Mouse (Mus musculus) gastrocnemius, postnatal 25 days (tissue): Measurements from ENCODE around the gene Acer1. TPM values are rescaled to one million over a fixed set of nuclear protein-coding genes. Genes with fewer than 3 reads are reported as not detected.

Experiments
- DNase-seq: peaks from one replicate; pipeline ENCODE4 v3.0.0; 2022
- long read RNA-seq, 2 experiments: library from polyadenylated mRNA; stranded (forward); transcript quantifications; one replicate each; pipeline ENCODE4 v2.0.0; 2021
- total RNA-seq, 2 experiments: library from RNA; stranded (reverse); gene quantifications; 1 replicate in 1 of 2; 2 replicates in 1 of 2; pipeline ENCODE4 v1.2.3; 2021

Gene Acer1
- total RNA-seq, result not detected
- long read RNA-seq, experiment 1, result 0 reads
- long read RNA-seq, experiment 2, result 0 reads

DNA sequence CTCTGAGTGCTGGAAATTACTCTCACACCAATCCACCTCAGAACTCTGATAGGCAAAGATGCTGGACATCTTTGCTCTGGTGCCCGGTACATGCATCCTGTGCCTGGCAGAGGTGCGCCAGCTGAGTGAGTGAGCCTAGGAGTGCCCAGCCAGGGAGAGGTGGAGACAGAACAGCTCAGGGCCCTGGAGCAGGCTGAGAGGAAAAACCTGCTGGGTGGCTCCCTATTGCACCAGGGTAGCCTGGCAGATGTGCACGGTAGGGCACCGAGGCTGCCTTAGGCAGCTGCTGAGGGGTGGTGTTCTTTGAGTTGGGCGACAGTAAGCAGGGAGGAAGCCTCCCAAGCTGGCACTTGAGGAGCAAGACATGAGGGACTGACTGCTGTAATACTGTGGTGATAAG is at the start of gene Acer1:
Gene Acer1, minus strand, starts transcription at position 114 of the 400 bp plus-strand sequence.
- no peak for DNase-seq

DNA sequence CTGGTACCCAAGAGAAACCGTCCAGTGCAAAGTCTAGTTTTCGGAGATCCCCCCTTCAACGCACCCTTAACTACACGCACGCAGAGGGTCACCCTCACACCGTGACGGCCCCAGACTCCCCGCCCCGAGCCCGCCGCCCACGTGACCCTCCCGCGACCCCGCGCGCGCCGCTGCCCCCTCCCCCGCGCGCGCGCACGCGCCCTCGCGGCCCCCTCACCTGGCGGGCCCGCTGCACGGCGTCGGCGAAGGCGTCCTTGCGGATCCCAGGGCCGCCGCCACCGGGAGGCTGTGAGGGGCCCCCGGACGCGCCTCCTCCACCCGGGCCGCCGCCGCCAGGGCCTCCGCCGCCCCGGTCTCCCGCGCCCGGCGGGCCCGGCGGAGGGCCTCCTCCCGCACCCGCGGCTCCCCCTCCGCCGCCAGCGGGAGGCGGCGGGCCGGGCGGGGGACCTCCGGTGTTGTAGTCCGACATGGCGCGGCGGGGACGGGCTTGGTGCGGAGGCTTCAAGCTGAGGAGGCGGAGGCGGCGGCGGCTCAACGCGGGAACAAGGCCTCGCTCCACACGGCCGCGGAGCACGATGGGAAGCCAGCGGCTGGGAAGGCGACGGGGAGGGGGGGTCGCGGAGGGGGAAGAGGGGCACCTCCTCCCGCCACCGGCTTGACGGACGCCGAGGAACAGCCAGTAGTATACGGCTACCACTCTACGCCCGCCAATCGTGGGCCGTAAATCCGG is 49.2 kb upstream of the Acer1 start, which contains the start of gene Khsrp:
Gene Khsrp, minus strand, starts transcription at position 592 of the 730 bp plus-strand sequence.
- DNase-seq, result no peak

DNA sequence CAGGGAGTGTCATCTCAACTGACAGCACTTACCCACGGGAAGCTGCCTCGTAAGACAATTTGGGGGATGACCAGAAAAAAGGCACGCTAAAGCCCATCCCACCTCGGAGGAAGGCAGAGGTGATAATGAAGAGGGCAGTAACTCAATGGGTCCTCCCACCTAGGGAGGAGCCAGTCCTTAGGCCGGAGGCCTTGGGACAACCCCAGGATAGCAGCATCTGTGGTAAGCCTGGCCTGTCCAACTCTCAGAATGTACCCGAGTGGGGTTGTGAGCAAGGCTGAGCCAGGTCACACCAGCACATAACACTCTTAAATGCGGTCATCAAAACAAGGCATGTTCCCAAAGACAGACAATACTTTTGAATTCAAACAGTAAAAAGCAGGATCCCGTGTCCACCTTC is 47.8 kb upstream of the Acer1 start:
- DNase-seq, result no peak

DNA sequence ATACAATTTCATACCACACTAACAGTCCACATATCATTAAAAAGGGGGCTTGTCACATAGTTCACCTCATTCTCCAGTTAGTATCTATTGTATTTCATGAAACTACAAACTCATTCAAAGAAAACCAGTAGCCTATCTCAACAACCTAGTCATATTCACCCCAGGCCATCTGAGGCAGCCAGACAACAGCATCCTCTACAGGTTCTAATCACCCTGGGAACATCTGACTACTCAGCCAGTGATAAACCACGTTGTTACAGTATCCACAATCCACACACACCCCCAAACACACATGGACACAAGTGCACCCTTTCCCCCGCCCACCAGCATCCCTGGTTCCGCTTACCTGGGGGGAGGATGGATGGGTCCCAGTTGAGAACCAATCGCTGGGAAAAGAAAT is 45.5 kb upstream of the Acer1 start:
- no peak for DNase-seq

DNA sequence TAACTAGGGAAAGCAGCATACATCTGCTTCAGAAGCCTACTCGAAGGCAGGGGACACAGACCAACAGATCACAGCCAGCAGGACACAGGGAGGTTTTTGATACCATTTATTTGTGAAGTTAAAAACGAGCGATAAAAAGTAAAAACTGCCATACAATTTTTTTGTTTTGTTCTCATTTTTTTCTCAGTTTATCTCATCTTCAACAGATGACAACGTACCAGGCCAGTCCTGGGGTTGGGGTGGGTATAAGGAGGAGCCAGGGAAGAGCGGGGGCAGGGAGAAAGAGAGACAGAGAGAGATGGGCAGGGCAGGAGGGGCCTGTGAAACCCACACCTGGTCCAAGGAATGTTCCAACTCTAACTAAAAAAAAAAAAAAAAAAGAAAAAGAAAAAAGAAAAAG is 39.0 kb upstream of the Acer1 start:
- DNase-seq, result no peak

DNA sequence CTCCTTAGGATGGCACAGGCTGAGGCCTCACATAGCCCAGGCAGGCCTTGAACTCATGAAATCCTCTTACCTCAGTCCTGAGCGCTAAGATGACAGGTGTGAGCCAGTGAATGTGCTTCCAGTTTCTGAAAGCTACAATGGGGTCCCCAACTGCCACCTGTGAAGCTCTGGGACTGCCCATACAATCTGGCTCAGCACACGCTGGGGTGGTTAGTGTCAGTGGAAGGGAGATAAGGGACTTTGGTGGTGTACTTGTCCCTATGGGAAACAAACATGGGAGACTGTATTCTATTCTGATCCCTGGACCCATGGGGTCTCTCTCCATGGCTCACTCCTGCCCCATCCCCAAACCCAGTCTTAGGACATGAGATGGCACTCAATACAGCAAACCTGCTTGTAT is 37.8 kb upstream of the Acer1 start:
- DNase-seq, result no peak

DNA sequence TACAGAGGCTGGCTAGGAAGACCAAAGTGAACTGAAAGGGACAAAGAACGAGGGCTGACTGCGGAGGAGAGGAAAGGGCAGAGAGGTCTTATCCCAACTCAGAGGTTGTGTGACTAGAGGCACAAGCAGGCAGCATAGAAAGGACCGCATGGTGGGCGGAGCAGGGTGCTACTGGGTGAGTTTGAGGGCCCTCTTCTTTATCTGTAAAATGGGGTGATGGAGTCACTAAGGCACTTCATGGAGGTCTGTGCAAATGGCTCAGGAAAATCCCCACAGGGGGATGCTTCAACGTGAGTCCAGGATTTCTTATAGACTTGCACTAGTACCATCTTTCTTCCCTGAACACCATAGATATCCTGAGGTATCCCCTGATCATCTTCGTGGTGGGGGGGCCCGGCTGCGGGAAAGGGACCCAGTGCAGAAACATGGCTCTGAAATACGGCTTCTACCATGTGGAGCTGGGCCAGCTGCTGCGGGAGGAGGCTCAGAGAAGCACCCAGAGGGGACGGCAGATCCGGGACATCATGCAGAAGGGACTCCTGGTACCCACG is 30.4 kb upstream of the Acer1 start:
- no peak for DNase-seq

DNA sequence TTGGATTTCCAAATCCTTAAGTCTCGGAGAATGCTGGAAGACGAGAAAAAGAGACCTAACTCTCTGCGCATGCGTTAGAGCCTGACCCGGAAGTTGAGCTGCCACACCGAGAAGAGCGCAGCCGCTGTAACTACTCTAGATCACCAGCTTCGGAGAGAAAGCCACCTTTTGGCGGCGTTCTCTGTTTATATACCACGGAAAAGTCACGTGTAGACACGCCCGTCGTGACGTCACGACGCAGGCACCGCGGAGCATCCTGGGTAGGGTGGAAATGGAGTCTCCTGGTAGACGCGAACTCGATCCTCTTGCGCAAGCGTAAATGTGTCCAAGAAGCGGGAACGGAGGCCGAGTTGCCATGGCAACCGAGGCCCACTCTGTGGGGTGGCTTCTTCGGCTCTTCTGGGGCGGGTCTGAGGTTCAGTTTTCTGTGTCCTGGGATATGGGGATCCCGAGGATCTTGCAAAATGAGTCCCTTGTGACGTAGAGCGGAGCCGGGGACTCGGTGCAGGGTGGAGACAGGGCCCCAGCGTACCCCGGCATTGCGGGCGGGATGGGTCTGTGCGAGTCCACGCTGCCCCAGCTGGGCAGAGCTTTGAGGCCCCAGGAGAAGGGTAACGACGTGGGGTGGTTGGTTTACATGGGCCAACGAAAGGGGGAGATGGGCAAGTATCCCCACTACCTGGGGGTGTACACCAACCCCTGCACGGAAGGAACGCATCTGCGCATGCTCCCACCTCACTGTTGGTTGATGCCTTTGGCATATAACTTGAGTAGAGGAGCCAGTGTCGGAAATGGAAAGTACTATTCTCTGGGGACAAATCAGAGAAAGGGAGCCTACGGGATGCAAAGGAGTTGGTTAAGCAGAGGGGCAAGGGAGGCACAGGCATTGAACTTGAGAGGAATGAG is 29.6 kb upstream of the Acer1 start, which contains the start of the genes Gtf2f1 and Gm17949:
Gene Gtf2f1, minus strand, starts transcription at position 53 of the 906 bp plus-strand sequence.
Gene Gm17949, plus strand, starts transcription at position 234 of the 906 bp plus-strand sequence.
- DNase-seq, result peak; percentile 95

DNA sequence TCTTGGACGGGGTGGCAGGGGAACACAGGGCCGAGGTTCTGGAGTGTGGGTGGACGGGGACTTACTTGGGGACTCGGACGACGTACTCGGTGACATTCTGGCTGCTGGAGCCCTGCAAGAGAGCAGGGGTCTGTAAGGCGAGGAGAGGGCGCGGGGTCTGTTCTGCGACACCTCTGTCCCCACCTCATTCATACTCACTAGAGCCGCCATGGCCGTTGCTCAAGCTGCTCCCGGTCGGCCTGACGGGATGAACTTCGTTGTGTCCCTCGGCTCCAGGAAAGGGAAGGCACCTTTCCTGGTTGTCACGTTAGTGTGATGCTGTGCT is 28.9 kb upstream of the Acer1 start:
- no peak for DNase-seq

DNA sequence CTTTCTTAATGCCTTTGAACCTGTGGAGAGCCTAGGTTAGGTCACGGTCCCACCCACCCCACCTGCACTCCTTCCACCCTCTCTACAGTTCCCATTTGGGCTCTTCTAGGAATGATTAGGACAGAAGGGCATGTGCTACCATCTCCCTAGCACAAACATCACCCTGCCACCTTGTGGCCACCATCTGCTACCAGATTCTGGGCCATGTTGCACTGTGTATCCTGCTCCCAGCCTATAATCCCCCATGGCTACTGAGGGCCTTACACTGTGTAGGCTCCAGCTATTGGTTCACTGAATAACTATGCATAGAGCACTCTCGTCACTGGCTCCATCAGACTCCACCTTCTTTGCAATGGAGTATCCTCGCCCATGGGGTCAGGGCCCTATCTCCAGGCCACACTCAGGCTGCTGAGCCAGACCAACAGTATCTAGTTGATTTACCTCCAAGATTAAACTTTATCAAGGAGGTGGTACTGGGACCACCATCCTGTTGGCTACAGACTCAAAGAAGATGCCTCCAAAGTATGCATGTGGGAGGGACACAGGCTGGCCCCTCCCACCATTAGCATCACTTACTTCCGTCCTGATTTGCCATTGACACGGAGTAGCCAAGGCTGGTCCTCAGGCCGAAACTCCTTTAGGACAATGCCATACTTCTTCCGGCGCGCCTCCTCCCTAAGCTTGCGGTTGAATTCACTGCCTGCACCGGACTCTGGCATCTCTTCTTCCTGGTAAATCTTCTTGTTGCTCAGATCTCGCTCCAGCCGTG is 25.4 kb upstream of the Acer1 start:
- no peak for DNase-seq

DNA sequence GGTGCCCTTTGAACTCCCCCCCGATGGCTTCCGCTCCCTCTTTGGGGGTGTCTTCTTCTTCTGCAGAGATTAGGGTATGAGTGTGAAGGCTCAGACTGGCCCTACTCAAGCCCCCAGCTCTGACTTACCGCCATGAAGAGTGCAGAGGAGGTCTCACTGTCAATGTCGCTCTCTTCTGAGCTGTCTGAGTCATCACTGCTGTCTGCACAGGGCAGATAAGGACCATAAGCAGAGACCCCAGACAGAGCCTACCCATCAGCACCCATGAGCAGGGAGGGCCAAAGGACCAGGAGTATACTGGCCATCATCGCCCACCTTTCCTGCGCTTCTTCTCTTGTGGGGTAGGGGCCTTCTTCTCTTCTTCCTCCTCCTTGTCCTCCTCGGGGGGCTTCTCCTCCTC is 22.1 kb upstream of the Acer1 start:
- DNase-seq, result no peak

DNA sequence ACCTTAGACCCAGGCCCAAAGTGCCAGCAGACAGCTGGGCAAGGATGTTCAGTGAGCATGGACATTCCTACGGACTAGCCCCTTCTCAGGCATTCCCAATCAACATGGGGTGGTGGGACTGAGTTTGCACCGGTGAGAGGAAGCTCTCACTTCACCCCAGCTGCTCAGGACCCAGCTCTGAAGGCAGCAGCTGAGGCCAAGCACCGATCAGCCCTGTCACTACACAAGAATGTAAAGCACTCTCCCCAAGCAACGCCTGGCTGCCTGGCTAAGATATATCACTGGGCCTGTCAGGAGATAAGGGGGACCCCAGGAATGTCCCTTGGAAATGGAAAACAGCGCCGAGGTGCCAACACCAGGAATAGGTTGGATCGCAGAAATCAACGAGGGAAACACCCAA is 19.3 kb upstream of the Acer1 start:
- DNase-seq, result no peak

DNA sequence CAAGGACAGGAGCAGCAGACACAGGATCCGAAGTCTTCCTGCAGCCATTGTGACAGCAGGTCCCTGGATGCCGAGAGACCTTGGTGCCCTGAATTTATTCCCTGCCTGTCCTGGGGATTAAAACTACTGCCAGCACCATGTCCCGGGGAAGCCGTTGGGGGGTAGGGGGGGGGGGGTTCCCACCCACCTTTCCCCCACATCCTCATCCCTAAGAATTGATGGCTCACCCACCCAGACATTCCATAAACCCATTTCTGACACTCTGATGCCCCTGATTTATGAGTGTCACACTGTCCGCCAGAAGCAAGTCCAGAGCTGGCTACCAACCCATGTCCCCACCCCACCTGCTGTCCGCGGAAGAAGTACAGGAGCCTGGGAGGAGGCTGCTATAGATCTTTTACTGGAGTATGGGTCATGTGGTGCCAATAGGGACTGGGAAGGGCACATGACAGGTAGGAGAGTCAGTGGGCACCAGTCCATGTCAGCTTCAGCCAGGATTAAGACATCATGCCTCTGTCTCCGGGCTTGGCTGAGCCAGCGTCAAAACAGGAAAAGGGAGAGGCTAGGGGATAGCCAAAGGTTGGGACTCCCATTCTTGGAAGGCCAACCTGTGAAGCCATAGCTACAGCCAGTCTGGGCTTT is 18.2 kb upstream of the Acer1 start, which contains the start of gene Pspn:
Gene Pspn, minus strand, starts transcription at position 51 of the 642 bp plus-strand sequence.
- no peak for DNase-seq

DNA sequence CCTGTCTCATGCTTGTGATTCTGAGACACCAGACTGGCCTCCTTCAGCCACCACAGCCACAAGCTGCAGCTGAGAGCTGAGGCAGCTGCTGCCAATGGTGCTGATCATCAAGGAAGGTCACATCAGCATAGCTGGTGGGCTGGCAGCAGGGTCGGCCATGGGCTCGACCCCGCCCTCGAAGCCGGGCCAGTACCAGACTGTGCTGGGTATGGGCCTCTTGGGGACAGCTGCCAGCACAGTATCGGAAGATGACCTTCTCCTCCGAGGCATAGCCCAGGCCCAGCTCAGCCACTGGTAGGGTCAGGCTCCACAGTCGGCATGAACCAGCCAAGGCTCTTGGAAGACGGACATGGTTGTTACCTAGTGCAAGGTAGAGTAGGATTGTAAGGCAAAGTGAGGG is 17.5 kb upstream of the Acer1 start:
- no peak for DNase-seq

DNA sequence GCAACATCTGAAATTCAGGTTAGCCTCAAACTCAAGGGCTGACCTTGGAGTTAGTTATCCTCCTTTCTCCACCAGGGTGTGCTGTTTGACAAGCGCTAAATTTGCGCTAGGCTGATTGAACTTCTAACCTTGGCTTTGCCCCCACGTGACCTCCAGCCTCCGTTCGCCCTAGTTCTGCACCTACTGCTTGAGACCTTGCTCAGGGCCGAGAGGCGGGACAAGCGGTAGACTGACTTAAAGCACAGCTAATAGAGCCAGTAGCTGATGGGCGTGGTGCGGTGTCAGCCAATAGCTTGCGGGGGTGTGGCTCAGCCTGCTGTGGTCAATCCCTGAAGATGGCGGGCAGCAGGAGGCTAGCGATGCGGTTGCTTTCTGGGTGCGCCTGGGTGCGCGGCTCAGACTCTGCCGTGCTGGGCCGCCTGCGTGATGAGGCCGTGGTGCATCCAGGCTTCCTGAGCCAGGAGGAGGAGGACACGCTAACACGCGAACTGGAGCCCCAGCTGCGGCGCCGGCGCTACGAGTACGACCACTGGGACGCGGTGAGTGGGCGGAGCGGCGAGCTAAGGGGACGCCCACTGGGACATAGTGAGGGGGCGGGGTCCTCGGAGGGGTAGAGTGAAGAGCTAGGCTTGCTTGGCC is 15.2 kb upstream of the Acer1 start, which contains the start of gene Alkbh7:
Gene Alkbh7, plus strand, starts transcription at position 311 of the 639 bp plus-strand sequence.
- peak; percentile 97 for DNase-seq

DNA sequence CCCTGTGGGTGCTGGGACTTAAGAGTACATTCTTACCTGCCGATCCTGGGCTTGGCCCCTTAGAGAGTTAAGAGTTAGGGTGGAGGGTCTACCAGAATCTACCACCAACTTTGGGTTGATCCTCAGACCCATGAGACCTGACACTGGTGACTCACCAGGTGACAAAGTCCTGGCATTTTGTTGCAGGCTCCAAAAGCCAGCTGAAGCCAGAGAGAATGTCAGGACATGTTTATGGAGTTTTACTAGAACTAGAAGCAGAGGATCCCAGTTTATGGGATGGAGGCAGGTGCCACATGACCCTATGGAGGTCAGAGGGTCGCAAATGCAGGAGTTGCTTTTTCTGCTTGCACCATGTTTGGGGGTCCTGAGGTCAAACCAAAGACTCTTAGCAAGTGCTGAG is 14.6 kb upstream of the Acer1 start:
- no peak for DNase-seq

DNA sequence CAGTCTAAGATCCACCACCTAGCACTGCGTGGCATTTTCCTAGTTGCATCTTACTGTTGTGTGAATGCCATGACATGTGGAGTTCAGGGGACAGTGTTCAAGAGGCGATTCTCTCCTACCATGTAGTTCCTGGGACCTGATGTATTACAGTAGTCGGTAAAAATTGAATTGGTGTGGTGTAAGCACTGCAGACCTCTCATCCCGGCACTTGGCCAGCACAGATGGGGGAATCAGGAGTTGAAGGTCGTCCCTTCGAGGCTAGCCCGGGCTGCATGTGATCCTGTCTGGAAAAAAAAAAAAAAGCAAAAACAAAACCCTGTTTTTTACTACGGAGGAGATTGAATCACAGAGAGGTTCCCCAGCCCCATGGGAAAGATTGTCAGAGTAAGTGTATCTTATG is 13.1 kb upstream of the Acer1 start:
- DNase-seq, result no peak

DNA sequence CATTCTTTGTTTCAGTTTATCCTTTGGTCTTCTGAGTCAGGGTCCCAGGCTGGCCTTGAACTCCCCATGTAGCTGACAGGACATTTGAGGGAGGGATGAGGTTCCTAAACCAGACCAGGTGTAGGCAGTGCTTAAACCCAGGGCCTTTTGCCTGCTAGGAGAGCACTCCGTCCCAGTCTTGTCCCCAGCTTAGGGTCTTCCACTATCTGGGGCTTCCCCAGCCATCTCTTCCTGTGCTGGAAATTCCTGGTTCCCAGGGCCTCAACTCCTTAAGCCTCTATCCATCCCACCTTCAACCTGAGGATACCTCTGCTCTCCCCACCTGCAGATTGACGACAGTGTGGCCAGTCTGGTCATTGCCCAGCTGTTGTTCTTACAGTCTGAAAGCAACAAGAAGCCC is 9.0 kb upstream of the Acer1 start:
- DNase-seq, result no peak

DNA sequence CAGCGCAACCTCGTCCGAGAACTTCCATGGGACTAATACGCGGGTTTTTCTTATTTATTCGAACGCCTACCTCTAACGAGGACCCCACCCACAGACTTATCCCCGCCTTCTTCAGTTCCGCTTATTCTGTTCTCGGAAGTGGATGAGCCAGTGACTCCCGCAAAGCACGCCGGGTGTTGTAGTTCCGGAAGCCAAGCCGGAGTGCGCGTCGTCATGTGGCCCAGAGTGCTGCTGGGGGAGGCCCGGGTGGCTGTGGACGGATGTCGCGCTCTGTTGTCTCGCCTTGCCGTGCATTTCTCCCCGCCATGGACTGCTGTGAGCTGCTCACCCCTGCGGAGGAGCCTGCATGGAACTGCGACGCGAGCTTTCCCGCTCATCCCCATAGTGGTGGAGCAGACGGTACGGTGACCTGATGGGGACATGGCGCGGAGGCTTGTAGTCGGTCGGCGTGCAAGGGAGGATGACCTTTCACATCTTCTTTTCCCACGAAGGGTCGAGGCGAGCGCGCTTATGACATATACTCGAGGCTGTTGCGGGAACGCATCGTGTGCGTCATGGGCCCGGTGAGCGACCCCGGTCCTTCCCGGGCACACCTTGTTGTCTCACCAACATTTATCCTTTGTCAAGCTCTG is 8.3 kb upstream of the Acer1 start, which contains the start of gene Clpp:
Gene Clpp, plus strand, starts transcription at position 191 of the 632 bp plus-strand sequence.
- DNase-seq, result peak; percentile 94

DNA sequence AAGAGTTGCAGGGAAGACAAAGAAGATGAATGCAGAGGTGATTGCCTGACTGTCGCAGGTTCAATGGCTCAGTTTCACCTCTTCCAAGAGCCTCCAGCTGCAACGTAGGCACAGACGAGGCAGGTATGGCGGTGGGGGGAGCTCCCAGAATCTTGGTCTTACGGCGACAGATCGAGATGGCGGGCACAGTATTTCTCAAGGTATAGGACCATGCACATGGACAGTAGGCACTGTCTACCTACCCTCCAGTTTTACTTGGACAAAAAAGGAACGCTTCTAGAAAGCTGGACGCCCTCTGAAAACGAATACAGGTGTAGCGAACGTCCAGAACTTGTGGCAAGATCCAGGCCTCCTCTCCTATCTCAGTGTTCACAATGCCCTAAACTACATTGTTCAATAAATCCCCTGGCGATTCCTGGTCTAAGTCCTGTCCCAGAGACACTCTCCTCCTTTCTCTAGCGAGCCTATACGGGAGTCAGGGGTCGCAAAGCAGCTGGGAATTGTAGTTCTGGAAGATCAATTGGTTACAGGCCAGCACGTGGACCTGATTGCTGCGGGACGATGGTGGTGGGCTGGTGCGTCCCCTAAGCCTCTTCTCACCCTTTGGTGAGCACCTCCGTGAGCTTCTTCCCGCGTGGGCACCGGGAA is 7.7 kb upstream of the Acer1 start:
- no peak for DNase-seq
